Mouse (Mus musculus): ENCODE results near the gene Cyp2ab1. TPM values are rescaled to one million over a fixed set of nuclear protein-coding genes. Genes with fewer than 3 reads are reported as not detected.
"Not testable (repeated sequence)": the region's sequence is repeated elsewhere in the genome, so short reads cannot be mapped to it uniquely, and the experiment has no call there.

Cyp2ab1 gene
- polyA plus RNA-seq (2016; fragmentation: Nextera tagmentation; extraction: Ambion mirVana) = not detected in 2 replicates

GRCm38 (mm10) chr16:20325286-20325685, at the start of gene Cyp2ab1:
Gene Cyp2ab1 (minus strand): TSS chr16:20325404.
- Histone ChIP-seq H3K27ac (no peak within 1 kb of the TSS), H3K9me3 (no peaks in the 10 kb centered on the region), H3K36me3 (replicated peaks) (peaks cover 13% of the 10 kb centered on the region), H3K27me3 (ENCODE audit: poor library complexity, severe bottlenecking) (no peaks in the 10 kb centered on the region), H3K4me3 (no peak within 1 kb of the TSS), H3K4me1 (no peaks in the 10 kb centered on the region)
- WGBS = 79% methylated on average over 5 of the region's 5 CpGs
- DNase-seq (ENCODE audit: extremely low spot score, low spot score) = no peak

DNA sequence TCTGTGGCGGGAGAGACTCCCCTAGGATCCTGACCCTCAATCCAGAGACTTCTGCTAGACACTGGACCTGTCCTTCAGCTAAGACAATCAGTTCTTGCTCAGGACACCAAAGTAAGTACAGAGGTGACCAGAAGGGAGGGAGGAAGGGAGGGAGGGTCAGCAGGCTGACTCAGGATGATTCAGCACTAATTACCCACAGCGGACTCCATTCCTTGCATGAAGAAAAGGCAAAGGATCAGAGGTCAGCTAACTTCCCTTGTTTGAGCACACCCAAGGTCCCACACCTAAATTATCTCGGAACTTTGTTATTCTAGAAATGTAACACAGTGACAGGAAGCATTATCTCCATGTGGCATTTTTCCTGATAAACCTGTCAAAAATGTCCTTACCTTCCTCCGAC, 46.5 kb upstream of the Cyp2ab1 start:
- Histone ChIP-seq H3K36me3 (replicated peaks) (peaks cover 84% of the 10 kb centered on the region), H3K9me3 (no peaks in the 10 kb centered on the region), H3K4me1 (no peaks in the 10 kb centered on the region), H3K4me3 (no peak overlapping the region), H3K27me3 (ENCODE audit: poor library complexity, severe bottlenecking) (no peaks in the 10 kb centered on the region), H3K27ac (no peak overlapping the region)
- no peak for DNase-seq (ENCODE audit: extremely low spot score, low spot score)
- WGBS = 78% methylated on average over 4 of the region's 4 CpGs

- no peak overlapping the region for H3K27ac ChIP-seq
- peaks cover 84% of the 10 kb centered on the region for H3K36me3 ChIP-seq (replicated peaks)
- H3K4me3 ChIP-seq = no peak overlapping the region
- no peak for DNase-seq (ENCODE audit: extremely low spot score, low spot score)
- WGBS = 92% methylated on average over 9 of the region's 9 CpGs
- no peaks in the 10 kb centered on the region for H3K27me3 ChIP-seq (ENCODE audit: poor library complexity, severe bottlenecking)
- H3K9me3 ChIP-seq = no peaks in the 10 kb centered on the region
- H3K4me1 ChIP-seq = no peaks in the 10 kb centered on the region
Measured at GRCm38 (mm10) chr16:20368221-20368620, 43.0 kb upstream of the Cyp2ab1 start.

DNA sequence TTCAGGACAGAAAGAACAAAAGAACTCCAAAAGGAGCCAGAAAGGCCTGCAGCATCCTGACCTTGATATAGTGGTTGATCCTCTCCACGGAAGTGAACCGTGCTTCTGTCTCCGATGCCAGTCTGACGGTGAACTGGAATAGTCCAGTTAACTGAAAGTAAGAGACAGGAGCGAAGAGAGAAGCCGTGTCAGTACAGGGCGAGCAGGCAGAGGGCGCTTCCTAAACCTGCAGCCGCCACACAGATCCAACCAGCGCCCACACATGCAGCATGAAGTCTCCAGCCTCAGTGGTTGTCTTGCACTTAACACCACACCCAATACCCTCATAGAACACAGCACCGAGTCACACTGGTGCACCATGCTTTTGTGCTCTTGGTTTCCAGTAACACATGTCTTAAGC, 36.9 kb upstream of the Cyp2ab1 start:
- H3K9me3 ChIP-seq = no peaks in the 10 kb centered on the region
- H3K36me3 ChIP-seq (replicated peaks) = peaks cover 88% of the 10 kb centered on the region
- 94% methylated on average over 11 of the region's 11 CpGs for WGBS

DNA sequence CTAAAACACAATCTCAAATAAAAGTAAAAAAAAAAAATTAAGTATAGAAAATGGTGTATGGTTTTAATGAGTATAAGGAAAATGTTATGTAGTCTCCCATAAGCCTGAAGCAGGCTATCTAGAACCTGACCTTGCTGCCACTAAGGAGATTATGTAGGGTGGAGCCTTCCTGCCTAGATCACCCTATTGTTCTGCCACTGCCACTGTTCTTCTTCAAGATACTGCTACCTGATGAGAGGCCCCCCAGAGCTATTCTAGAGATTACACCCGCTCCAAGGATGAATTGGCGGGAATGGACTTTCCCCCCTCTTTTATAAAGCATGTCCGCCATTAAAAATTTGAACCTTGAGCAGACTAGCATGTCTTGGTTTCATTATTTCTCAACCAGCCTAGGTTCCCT, 36.3 kb upstream of the Cyp2ab1 start:
- H3K27me3 ChIP-seq (ENCODE audit: poor library complexity, severe bottlenecking); H3K27ac ChIP-seq; H3K4me1 ChIP-seq; H3K4me3 ChIP-seq; DNase-seq (ENCODE audit: extremely low spot score, low spot score); H3K9me3 ChIP-seq: not testable (repeated sequence)
- H3K36me3 ChIP-seq (replicated peaks) = peaks cover 88% of the 10 kb centered on the region
- WGBS = 98% methylated on average over 3 of the region's 3 CpGs

More for the DNA sequence above, 36.9 kb upstream of the Cyp2ab1 start:
- H3K4me1 ChIP-seq = no peaks in the 10 kb centered on the region
- H3K27ac ChIP-seq = no peak overlapping the region
- H3K27me3 ChIP-seq (ENCODE audit: poor library complexity, severe bottlenecking) = no peaks in the 10 kb centered on the region
- no peak overlapping the region for H3K4me3 ChIP-seq
- no peak for DNase-seq (ENCODE audit: extremely low spot score, low spot score)

- peaks cover 87% of the 10 kb centered on the region for H3K36me3 ChIP-seq (replicated peaks)
- no peak overlapping the region for H3K27ac ChIP-seq
- no peaks in the 10 kb centered on the region for H3K9me3 ChIP-seq
- H3K4me1 ChIP-seq = no peaks in the 10 kb centered on the region
- no peak for DNase-seq (ENCODE audit: extremely low spot score, low spot score)
- H3K27me3 ChIP-seq (ENCODE audit: poor library complexity, severe bottlenecking) = no peaks in the 10 kb centered on the region
- no peak overlapping the region for H3K4me3 ChIP-seq
- WGBS = 78% methylated on average over 9 of the region's 9 CpGs
Measured at GRCm38 (mm10) chr16:20359643-20360295, 34.6 kb upstream of the Cyp2ab1 start.

DNA sequence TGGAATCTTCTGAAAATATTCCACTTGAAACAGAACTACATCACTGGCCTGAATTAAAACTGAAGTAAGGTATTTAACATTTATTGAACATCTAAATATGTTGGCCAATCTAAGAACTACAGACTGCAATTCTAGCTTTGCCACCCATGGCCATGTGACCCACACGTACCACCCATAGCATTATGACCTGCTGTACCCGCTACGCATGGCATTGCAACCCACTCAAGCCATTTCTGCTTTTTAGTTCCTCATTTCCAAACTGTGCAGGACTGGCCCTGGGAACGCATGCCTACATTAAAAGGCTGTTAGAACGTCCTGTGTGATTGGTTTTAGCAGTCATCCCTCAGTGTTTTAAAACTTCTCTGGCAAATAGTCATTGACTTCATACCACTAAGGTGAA, 32.6 kb upstream of the Cyp2ab1 start:
- Histone ChIP-seq H3K27ac (no peak overlapping the region), H3K9me3 (no peaks in the 10 kb centered on the region), H3K36me3 (replicated peaks) (peaks cover 76% of the 10 kb centered on the region), H3K4me1 (no peaks in the 10 kb centered on the region), H3K27me3 (ENCODE audit: poor library complexity, severe bottlenecking) (no peaks in the 10 kb centered on the region), H3K4me3 (no peak overlapping the region)
- WGBS = 95% methylated on average over 5 of the region's 5 CpGs
- DNase-seq (ENCODE audit: extremely low spot score, low spot score) = no peak

DNA sequence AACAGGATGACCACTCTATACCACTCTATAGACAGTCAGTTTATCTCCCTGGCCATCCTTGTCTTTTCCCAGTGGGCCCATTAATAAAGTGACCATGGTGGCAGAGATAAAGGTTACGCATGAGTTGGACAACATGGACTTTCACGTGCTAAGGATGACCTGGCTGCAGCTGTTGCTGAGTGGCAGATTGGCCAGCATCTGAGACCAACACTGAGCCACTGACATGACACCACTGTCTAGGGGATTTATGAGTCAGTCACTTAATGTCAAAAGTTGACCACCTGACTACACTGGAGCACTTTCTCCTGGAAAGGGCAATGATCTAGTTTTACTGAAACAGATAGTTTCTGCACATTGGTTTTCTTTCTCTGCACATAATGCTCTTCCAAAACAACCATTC, 29.6 kb upstream of the Cyp2ab1 start:
- 88% methylated on average over 2 of the region's 2 CpGs for WGBS
- Histone ChIP-seq H3K27me3 (ENCODE audit: poor library complexity, severe bottlenecking) (no peaks in the 10 kb centered on the region), H3K4me1 (no peaks in the 10 kb centered on the region), H3K4me3 (no peak overlapping the region), H3K27ac (no peak overlapping the region), H3K36me3 (replicated peaks) (peaks cover 69% of the 10 kb centered on the region), H3K9me3 (no peaks in the 10 kb centered on the region)
- no peak for DNase-seq (ENCODE audit: extremely low spot score, low spot score)

GRCm38 (mm10) chr16:20354011-20354410, 28.8 kb upstream of the Cyp2ab1 start:
- 86% methylated on average over 1 of the region's 1 CpGs for WGBS

DNA sequence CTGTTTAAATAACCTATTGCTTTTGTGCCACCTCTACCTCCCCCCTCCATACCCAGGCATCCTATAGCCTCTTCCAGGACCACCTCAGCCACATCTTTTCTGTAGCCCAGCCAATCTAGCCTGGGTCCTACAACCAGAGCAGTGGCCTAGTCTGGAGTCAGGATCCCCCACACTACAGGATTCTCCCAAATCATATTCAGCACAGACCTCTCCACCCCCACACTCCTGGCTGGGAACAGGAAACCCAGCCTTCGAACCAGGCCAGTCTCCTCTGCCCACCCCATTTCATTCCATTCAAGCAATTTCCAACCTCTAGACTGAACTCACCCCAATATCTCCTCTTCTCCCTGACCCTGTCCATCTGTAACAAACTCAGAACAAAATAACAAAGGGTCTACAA, 20.3 kb upstream of the Cyp2ab1 start:
- no peak for DNase-seq (ENCODE audit: extremely low spot score, low spot score)
- Histone ChIP-seq H3K27me3 (ENCODE audit: poor library complexity, severe bottlenecking) (no peaks in the 10 kb centered on the region), H3K36me3 (replicated peaks) (peaks cover 54% of the 10 kb centered on the region), H3K27ac (no peak overlapping the region), H3K4me3 (no peak overlapping the region), H3K4me1 (no peaks in the 10 kb centered on the region), H3K9me3 (no peaks in the 10 kb centered on the region)
- WGBS = 94% methylated on average over 1 of the region's 1 CpGs

More at GRCm38 (mm10) chr16:20354011-20354410, 28.8 kb upstream of the Cyp2ab1 start:
- Histone ChIP-seq H3K27ac (no peak overlapping the region), H3K27me3 (ENCODE audit: poor library complexity, severe bottlenecking) (no peaks in the 10 kb centered on the region), H3K36me3 (replicated peaks) (peaks cover 68% of the 10 kb centered on the region), H3K4me3 (no peak overlapping the region), H3K4me1 (no peaks in the 10 kb centered on the region), H3K9me3 (no peaks in the 10 kb centered on the region)
- DNase-seq (ENCODE audit: extremely low spot score, low spot score) = no peak

DNA sequence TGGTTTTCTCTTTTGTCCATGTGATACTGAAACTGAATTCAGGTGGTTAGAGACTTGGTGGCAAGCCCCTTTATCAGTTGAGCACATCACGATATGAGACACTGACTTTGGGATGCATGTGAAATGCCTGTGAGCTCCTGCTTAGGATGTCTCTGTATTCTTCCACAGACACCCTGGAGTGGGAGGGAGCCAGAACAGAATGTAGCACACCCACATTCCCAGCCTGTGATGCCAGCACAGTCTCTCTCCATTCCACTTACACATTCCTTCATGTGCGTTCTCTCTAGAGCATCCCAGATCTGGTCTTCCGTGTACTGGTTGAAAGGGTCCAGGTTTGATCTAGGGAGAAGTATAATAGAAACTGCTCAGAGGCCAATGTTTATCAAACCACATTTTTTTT, 13.4 kb upstream of the Cyp2ab1 start:
- Histone ChIP-seq H3K36me3 (replicated peaks) (peaks cover 65% of the 10 kb centered on the region), H3K4me1 (no peaks in the 10 kb centered on the region), H3K4me3 (no peak overlapping the region), H3K9me3 (no peaks in the 10 kb centered on the region), H3K27me3 (ENCODE audit: poor library complexity, severe bottlenecking) (no peaks in the 10 kb centered on the region), H3K27ac (no peak overlapping the region)
- WGBS = 97% methylated on average over 3 of the region's 3 CpGs
- no peak for DNase-seq (ENCODE audit: extremely low spot score, low spot score)

DNA sequence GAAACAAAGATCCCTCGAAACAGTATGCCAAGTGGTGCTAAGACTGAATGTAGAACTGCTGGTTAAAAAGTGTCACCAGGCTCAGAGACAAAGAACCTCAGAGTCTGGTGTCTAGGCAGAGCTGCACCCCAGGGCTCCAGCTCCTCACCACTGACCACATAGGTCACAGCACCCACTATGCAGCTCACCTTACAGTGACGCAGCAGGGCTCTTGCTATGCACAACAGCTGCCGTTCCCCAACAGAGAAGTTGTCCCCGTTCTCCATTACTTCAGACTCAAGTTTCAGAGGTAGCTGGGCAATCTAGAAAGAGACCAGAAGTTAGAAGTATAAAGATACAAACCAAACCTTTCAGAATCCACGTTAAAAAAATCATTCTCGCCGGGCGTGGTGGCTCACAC, 9.7 kb upstream of the Cyp2ab1 start:
- Histone ChIP-seq H3K27me3 (ENCODE audit: poor library complexity, severe bottlenecking) (no peaks in the 10 kb centered on the region), H3K9me3 (no peaks in the 10 kb centered on the region), H3K36me3 (replicated peaks) (peaks cover 77% of the 10 kb centered on the region), H3K27ac (no peak overlapping the region), H3K4me3 (no peak overlapping the region), H3K4me1 (no peaks in the 10 kb centered on the region)
- WGBS = 96% methylated on average over 8 of the region's 8 CpGs
- no peak for DNase-seq (ENCODE audit: extremely low spot score, low spot score)

DNA sequence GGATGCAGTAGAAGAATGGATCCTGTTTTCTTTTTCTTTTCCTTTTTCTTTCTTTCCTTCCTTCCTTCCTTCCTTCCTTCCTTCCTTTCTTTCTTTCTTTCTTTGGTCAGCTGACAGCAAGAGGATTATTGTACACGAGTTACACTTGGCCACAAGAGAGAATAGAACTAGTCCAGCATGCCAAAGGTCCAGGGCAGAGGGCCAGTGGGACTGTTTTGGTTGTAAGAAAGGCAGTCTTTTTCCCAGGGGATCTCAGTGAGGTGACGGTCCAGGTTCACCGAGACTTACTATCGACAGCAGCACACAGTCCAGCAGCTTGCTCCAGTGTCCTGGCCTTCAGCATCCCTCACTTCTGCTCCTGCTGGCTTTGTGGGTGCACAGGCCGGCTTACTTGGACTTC, 3.1 kb upstream of the Cyp2ab1 start:
- no peaks in the 10 kb centered on the region for H3K27me3 ChIP-seq (ENCODE audit: poor library complexity, severe bottlenecking)
- WGBS = 92% methylated on average over 5 of the region's 5 CpGs
- peaks cover 37% of the 10 kb centered on the region for H3K36me3 ChIP-seq (replicated peaks)

DNA sequence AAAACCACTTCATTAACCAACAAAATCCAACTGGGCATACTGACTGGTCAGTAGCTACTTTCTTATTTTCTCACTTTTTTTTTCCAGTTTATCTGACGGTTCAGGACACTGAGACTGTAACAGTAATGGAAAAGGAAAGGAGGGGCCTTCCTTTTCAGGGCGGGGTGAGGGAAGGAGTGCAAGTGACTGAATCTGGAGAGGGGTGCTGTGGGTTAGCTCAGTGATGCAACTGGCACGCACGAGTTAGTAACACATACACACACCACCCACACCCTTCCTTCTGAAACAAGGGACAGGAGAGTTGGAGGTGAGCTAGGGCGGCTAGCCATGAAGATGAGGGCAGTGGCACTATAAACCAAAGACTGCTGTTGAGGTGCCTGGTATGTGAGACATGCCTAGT, 1.3 kb downstream of the Cyp2ab1 start:
- no peak for DNase-seq (ENCODE audit: extremely low spot score, low spot score)
- 75% methylated on average over 5 of the region's 5 CpGs for WGBS

More for the DNA sequence above, 3.1 kb upstream of the Cyp2ab1 start:
- DNase-seq (ENCODE audit: extremely low spot score, low spot score) = no peak
- H3K27ac ChIP-seq = no peak overlapping the region
- H3K4me3 ChIP-seq = no peak overlapping the region
- H3K9me3 ChIP-seq = no peaks in the 10 kb centered on the region
- H3K4me1 ChIP-seq = no peaks in the 10 kb centered on the region

More for the DNA sequence above, 1.3 kb downstream of the Cyp2ab1 start:
- H3K27ac ChIP-seq = no peak overlapping the region
- H3K4me1 ChIP-seq = no peaks in the 10 kb centered on the region
- H3K4me3 ChIP-seq = no peak overlapping the region
- H3K9me3 ChIP-seq = no peaks in the 10 kb centered on the region
- no peaks in the 10 kb centered on the region for H3K27me3 ChIP-seq (ENCODE audit: poor library complexity, severe bottlenecking)
- peaks cover 4% of the 10 kb centered on the region for H3K36me3 ChIP-seq (replicated peaks)
